Mouse (Mus musculus) cerebellum, adult 2 months (tissue): ENCODE data around the gene Atg2a. TPM values are rescaled to one million over a fixed set of nuclear protein-coding genes. Genes with fewer than 3 reads are reported as not detected.
A peak's percentile ranks its signal among the peaks of the same experiment; 100 is the strongest.

Experiments used
- DNase-seq, 2 experiments: peaks; one replicate each; pipeline ENCODE4 v3.0.0; 2021
- H3K27ac ChIP-seq: fragments of 200-500 bp; 2 replicates; pipeline ENCODE4 v1.5.1; 2012; ENCODE audit warnings: low read length, control low read depth, inconsistent platforms; ENCODE audit not compliant: insufficient read depth
- H3K27me3 ChIP-seq: fragments of 200-500 bp; 2 replicates; pipeline ENCODE4 v1.6.1; 2012; ENCODE audit warnings: inconsistent platforms, mild to moderate bottlenecking, low read length, moderate library complexity; ENCODE audit not compliant: control insufficient read depth, insufficient read depth
- H3K4me1 ChIP-seq: fragments of 200-500 bp; 2 replicates; pipeline ENCODE4 v1.6.1; 2011; ENCODE audit warnings: low read length; ENCODE audit not compliant: control insufficient read depth, insufficient read depth
- H3K4me3 ChIP-seq: fragments of 200-500 bp; replicated peaks from 2 replicates; pipeline ENCODE3; 2011; ENCODE audit warnings: mild to moderate bottlenecking, low read depth, low read length, control low read depth; ENCODE audit not compliant: insufficient read depth
- CTCF ChIP-seq: fragments of 200-500 bp; IDR thresholded peaks from 2 replicates; pipeline ENCODE4 v1.5.1; 2011; ENCODE audit warnings: low read depth, mild to moderate bottlenecking, control low read depth, low read length, moderate library complexity, borderline replicate concordance; ENCODE audit not compliant: insufficient read depth
- POLR2A ChIP-seq: fragments of 200-500 bp; IDR thresholded peaks from 2 replicates; pipeline ENCODE4 v1.6.1; 2011; ENCODE audit warnings: low read length, control low read depth, borderline replicate concordance; ENCODE audit not compliant: insufficient read depth
- WGBS: fragments of 180-500 bp; shearing (Covaris S2); methylation state at CpG from one replicate; pipeline ENCODE4 v1.1.7; 2018; 5-methylcytosine and 5-hydroxymethylcytosine counted together
- polyA plus RNA-seq: library from polyadenylated mRNA; depleted of rRNA; stranded (reverse); fragments of >200 nt; gene quantifications from 2 replicates; pipeline ENCODE4 v1.2.3, GENCODE M21; 2012; rRNA removed

The Atg2a gene
- polyA plus RNA-seq = 40.8 and 41.1 TPM in 2 replicates

DNA sequence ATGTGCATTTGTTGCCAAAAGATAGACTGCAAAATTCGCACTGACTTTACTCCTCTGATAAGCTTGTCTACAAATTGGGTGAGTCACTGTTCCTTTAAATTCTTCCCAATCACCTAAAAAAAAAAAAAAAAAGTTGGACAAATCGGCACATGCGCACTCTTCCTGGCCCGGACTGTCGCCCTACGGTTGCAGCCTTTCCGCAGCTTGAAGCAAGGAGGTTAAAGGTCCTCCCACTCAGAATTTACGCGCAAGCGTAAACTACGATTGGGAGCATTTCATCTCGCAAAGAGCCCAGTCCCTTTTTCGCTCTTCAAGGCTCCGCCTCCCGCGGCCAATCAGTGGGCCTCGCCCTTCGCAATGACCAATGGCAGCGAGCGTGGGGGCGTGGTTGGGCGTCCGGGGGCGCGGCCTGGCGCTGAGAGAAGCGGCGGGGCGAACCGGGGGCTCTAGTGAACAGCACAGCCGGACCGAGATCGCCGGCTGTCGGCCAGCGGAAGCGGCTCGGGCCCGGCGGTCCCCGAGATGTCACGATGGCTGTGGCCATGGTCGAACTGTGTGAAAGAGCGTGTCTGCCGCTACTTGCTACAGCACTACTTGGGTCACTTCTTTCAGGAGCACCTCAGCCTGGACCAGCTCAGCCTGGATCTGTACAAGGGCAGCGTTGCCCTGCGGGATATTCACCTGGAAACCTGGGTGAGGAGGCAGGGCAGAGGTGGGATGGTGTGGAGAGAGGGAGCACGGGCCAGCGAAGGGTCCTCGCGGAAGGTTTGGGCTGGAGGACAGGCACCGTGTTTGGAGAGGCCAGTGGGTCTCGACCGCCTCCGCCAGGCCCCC lies at the start of gene Atg2a:
TSS of gene Atg2a (plus strand) at position 395 of the 834 bp plus-strand sequence.
- H3K4me3 ChIP-seq = peak within 1 kb of the TSS; percentile 95
- DNase-seq = peak; percentile 98 to 100
- H3K27me3 ChIP-seq = no peaks in the 10 kb centered on the region
- peaks cover 13% of the 10 kb centered on the region for H3K4me1 ChIP-seq
- H3K27ac ChIP-seq = peak within 1 kb of the TSS; percentile 50
- peak; percentile 68; the same call in 1 of the 2 replicates for TF ChIP-seq POLR2A
- TF ChIP-seq CTCF = no peak
- under 1% methylated on average over 55 of the region's 55 CpGs for WGBS

DNA sequence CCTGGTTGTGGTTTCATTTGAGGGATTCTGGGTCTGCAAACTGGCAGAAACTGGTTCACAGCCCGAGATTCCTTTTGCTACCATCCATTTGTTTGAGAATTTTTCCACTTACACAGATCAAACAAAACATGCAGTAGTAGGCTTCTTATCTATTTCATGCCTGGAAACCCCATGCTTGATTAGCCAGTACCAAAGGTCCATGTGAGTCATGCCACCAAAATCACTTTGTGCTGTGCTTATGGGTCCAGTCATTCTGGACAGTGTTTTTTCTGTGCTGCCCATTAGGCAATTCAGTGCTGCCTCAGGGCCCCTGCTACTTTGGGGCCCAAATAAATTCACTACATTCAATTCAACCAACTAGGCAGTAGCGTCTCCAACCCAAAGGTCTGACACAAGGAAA lies 37.2 kb upstream of the Atg2a start:
- no peaks in the 10 kb centered on the region for H3K27me3 ChIP-seq
- 77% methylated on average over 2 of the region's 2 CpGs for WGBS
- no peak overlapping the region for H3K4me3 ChIP-seq
- DNase-seq = no peak
- H3K4me1 ChIP-seq = no peaks in the 10 kb centered on the region
- no peak overlapping the region for H3K27ac ChIP-seq
- TF ChIP-seq POLR2A = no peak
- no peak for TF ChIP-seq CTCF

DNA sequence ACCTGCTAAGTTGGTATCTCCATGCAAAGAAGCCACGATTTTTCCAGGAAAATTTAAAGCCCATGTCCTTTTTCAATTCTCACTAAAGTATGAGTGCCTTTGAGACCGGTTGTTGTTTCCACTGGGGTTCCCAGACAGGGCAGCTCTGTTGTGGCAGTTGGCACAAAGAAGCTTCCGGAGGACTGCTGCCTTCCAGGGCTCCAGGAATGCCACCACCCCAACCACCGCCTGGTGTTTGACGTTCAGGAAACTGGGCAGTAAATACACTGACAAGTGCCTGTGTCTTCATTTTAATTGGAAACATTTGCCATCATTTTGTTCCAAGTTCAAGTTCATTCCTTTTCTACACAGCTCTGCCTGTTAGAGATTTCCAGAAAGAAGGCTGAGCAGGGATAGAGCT lies 34.8 kb upstream of the Atg2a start:
- 44% methylated on average over 5 of the region's 5 CpGs for WGBS
- Histone ChIP-seq H3K4me3 (no peak overlapping the region), H3K27ac (no peak overlapping the region), H3K4me1 (no peaks in the 10 kb centered on the region), H3K27me3 (no peaks in the 10 kb centered on the region)
- no peak for DNase-seq
- no peak for TF ChIP-seq CTCF
- no peak for TF ChIP-seq POLR2A

DNA sequence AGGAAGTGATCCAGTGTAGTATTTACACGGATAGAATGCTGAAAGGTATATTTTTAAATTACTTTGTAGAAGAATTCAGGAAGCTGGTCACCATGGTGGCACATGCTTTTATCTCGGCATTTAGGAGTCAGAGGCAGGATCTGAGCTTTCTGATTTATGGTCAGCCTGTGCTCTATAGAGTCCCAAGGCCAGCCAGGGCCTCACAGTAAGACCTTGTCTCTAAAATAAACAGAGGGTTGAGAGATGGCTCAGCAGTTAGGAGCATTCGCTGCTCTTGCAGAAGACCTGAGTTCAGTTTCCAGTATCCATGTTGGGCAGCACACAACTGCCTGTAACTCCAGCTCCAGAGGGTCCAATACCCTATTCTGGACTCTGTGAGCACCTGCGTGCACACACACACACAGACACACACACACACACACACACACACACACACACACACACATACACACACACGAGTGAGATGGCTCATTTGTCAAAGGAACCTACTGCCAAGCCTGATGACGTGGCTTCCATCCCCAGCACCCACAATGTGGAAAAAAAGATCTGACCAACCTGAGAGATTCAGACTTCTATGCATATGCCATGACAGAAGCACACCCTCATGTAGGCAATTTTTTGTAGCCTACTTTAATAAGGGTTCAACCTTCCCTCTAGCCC lies 25.3 kb upstream of the Atg2a start:
- 79% methylated on average over 6 of the region's 6 CpGs for WGBS
- H3K4me3 ChIP-seq = no peak overlapping the region
- TF ChIP-seq POLR2A (no peak), CTCF (no peak)
- H3K27ac ChIP-seq = no peak overlapping the region
- DNase-seq = no peak
- H3K27me3 ChIP-seq = no peaks in the 10 kb centered on the region
- no peaks in the 10 kb centered on the region for H3K4me1 ChIP-seq

DNA sequence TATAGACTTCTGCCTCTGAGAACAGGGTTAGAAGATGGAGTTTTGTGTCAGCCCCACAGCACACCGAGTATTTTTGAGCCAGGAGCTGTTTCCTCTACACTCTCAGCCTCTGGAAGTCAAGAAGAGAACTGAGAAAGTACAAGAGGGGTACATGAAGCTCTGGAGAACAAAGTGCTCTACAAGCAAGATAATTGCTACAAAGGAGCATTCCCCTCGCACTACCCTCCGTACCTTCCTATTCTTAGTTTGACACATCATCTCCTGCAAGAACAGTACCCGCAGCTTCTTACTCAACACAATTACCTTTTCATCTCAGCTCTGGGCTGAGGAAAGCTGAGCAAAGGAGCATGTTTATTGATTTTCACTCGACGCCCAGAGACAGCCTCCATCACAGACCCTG lies 22.9 kb upstream of the Atg2a start:
- TF ChIP-seq CTCF (no peak), POLR2A (no peak)
- 73% methylated on average over 6 of the region's 6 CpGs for WGBS

DNA sequence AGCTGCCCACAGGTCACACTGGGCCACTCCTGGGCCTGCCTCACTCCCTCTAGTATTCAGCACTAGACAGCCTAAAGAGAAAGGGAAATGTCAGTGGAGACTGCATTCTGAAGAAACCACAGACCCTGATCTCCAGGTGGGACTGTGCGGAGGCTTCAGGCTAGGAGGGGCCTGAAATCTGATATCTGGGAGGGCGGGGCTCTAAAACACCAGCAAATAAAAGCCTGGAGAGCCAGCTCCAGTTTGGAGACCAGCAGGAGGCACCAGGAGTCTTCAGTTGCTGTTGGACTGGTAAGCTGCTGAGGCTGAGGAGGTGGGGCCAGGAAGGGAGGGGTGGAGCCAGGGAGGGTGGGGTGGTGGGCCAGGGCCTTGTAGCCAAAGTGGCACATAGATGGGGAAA lies 15.3 kb upstream of the Atg2a start, which contains the start of gene Gpha2:
TSS of gene Gpha2 (plus strand) at position 246 of the 400 bp plus-strand sequence.
- 66% methylated on average over 2 of the region's 2 CpGs for WGBS
- no peak within 1 kb of the TSS for H3K27ac ChIP-seq
- TF ChIP-seq POLR2A (no peak), CTCF (no peak)
- H3K4me3 ChIP-seq = no peak within 1 kb of the TSS
- peaks cover 16% of the 10 kb centered on the region for H3K4me1 ChIP-seq
- no peaks in the 10 kb centered on the region for H3K27me3 ChIP-seq
- no peak for DNase-seq

More for the DNA sequence above, 22.9 kb upstream of the Atg2a start:
- no peak overlapping the region for H3K27ac ChIP-seq
- H3K27me3 ChIP-seq = no peaks in the 10 kb centered on the region
- DNase-seq = no peak
- H3K4me1 ChIP-seq = no peaks in the 10 kb centered on the region
- no peak overlapping the region for H3K4me3 ChIP-seq

DNA sequence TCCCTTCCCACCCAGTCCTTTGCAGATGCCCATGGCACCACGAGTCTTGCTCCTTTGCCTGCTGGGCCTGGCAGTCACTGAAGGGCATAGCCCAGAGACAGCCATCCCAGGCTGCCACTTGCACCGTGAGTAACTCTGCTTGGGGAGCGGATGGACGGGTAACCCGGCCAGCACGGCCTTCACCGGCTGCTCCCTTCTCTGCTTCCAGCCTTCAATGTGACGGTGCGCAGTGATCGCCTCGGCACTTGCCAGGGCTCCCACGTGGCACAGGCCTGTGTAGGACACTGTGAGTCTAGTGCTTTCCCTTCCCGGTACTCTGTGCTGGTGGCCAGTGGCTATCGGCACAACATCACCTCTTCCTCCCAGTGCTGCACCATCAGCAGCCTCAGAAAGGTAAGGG lies 14.7 kb upstream of the Atg2a start:
- no peak overlapping the region for H3K27ac ChIP-seq
- H3K4me1 ChIP-seq = peaks cover 18% of the 10 kb centered on the region
- TF ChIP-seq POLR2A (no peak), CTCF (no peak)
- WGBS = 76% methylated on average over 14 of the region's 14 CpGs
- H3K27me3 ChIP-seq = no peaks in the 10 kb centered on the region
- peak in 1 of 2 experiments; percentile 34 for DNase-seq
- no peak overlapping the region for H3K4me3 ChIP-seq
